Mouse (Mus musculus): ENCODE results near the gene Opn3.
A peak's percentile ranks its signal among the peaks of the same experiment; 100 is the strongest.

Opn3 gene

DNA sequence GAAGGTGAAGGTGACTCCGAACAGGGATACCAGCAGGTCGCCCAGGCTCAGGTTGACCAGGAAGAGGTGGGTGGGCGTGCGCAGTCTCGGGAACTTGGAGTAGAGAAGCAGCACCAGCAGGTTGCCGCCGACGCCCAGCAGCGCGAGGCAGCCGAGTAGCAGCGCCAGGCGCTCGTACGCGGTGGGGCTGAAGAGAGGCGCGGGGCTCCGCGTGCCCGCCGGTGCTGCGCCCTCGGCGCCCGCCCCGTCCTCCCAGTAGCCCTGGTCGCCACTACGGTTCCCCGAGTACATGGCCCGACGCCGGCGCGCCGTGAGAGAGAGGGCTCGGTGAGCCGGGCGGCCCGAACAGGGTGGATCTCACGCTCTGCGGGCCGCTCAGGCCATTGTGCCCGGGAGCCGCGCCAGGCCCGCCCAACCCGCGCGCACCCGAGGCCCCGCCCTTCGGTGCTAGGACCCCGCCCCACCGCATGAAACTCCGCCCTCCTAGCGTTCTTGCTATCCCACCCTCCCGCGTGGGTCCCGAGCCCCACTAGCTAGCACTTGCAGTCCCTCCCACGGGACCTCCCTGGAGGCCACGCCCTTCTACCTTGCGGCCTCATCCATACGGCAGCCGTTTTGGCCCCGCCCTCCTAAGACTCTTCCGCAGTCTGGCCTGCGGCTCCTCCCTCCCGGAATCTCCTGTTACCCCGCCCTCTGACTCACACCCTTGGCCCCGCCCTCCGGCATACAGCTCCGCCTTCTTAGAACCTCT lies at the start of gene Opn3, which contains the start of gene Chml:
Gene Opn3 (minus strand): TSS at position 531 of the 751 bp plus-strand sequence.
Gene Chml (minus strand): TSS at position 656 of the 751 bp plus-strand sequence.
- peak; percentile 99 for DNase-seq (ENCODE audit: low spot score in 2 of 2)

DNA sequence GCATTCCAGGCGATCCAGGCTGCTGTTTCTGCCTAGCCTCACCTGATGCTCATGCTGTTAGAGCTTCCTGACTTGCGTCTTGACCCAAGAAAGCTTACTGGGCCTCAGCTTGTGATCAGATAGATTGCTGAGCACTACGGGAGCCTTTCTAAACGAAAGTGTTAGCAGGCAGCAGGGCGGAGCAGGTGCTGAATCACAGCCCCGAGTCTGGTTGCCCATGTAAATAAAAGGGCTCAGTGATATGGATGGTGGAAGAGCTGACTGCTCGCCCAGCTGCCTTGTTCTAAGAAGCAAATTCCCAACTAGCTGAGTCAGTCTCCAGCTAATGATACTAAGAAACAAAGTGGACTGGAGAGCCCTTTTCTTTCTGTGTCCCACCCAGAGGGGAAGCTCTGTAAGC lies 33.2 kb upstream of the Opn3 start:
- DNase-seq (ENCODE audit: low spot score in 2 of 2) = no peak

DNA sequence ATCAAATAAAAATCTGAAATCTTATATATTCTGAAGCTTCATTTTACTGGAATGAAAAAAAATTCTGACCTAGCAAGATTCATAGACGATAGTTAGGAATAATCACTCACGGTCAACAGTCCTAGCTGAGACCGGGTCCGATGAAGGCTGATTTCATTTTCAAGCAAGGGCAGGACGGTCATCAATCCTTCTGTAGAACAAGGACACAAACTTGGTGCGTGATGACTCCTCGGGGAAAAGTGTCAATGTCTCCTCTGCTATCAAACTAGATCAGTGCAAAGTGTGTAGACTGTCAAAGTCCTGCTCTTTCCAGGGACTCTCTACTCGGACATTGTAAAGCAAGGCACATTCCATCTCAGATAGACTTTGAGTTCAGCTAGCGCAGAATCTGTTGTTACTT lies 24.3 kb upstream of the Opn3 start:
- DNase-seq (ENCODE audit: low spot score in 2 of 2) = no peak

DNA sequence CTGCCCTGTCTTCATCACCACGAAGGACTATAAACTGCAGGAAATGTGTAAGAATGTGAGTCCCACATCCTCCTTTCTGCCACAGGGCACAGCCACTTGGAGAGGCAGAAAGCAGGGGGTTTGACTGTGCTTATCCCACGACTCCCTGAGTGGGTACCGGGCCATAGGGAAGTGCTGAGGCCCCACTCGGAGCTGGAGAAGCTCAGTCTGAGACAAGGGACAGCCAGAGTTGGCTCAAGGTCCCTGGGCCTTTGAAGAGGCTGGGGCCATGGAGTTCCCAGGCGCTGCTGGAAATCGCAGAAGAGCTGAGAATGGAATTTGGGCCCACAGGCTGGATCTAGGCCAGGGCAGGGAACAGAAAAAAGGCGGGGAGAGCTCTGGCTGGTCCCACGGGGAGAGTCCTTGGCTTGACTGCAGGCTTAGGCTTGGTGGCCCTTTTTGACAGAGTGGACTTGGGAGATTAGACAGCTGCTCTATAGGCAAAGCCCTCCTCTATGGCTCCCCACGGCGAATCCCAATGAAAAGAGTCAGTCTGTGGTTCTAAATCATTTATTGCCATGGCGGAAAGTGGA lies 19.8 kb upstream of the Opn3 start:
- DNase-seq (ENCODE audit: low spot score in 2 of 2) = peak; percentile 41 to 47

DNA sequence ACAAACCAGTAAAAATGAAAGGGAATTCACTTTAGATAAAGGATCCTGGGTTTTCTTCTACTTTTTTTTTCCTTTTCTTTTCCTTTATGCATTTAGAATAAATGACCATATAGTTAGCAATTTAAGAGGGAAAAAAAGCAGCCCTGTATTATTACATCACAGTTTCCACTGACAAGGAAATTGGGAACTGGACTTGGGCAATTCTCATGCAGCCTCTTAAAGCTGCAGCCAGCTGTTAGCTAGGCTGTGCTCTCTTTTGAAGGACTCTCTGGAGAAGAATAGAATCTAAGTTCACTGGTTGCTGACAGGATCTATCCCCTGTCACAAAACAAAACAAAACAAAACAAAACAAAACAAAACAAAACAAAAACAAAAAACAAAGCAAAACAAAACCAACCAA lies 15.4 kb upstream of the Opn3 start:
- DNase-seq (ENCODE audit: low spot score in 2 of 2) = peak in 1 of 2 experiments; percentile 8

DNA sequence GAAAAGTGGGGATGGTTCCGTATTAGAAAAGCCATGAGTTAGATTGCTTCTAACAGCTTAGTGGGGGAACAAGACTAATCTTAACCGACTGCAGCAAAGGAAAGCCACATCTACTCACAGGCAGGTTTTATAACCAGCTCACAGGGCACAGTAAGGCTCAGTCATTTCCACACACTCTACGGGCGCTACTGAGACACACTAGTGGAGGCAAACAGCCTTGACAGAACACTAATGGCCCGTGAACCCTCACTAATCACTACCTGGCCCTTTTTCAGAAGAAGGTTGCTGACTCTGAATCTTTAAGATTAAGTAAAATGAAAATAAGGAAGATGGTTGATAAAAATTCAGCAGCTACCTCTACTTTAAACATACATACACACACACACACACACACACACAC lies 15.0 kb upstream of the Opn3 start:
- DNase-seq (ENCODE audit: low spot score in 2 of 2) = no peak

DNA sequence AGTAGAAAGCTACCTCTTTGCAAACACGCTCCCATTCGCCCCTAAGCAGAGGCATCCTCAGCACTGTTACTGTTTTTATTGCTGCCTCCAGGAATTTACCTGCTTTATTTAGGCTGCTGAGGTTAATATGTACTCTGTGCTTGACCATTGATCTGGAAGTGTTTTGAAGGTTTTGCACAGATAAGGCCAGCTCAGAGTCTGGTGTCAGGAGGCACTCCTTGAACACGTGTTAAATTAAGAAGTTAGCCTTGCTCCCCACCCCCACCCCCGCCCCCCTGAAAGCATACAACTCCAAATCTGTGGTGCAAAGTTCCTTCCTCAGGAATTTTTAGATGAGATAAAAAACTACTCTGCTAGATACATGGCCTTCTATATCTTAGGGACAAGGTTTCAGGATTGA lies 8.6 kb upstream of the Opn3 start:
- DNase-seq (ENCODE audit: low spot score in 2 of 2) = no peak

DNA sequence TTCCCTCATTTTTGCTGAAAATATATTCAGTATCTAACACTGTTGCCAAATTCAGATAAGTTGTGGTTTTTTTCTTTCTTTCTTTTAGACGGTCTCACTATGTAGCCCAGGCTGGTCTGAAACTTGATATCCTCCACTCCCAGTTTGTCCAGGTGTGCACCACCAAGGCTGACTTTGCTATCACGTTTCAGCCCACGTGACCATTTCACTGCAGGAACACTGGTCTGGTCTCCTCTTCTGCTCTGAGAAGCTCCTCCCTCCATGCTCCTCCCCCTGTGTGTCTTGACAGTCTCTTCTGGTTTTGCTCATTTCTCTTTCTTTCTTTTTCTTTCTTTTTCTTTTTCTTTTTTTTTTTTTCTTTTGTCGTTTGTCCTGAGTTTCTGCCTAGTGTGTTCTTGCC lies 7.2 kb upstream of the Opn3 start:
- no peak for DNase-seq (ENCODE audit: low spot score in 2 of 2)

DNA sequence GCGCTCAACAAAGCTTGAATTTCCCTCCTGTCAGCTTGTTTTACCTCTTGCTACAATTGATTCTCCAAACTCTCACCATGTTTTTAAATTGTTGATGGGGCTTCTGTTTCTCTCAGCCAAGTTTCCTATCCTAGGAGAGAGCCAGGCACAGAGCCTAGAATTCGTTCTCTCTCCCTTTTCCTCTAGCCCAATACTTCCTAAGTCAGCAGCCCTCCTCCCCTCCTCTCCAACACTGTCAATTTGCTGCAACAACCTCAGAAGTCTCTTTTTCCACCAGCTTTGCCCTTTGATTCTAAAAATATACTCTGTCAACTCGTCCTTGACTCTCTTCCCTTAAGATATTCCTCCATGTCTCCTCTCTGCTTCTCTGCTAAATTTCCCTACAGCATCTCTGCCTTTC lies 6.8 kb upstream of the Opn3 start:
- DNase-seq (ENCODE audit: low spot score in 2 of 2) = no peak

DNA sequence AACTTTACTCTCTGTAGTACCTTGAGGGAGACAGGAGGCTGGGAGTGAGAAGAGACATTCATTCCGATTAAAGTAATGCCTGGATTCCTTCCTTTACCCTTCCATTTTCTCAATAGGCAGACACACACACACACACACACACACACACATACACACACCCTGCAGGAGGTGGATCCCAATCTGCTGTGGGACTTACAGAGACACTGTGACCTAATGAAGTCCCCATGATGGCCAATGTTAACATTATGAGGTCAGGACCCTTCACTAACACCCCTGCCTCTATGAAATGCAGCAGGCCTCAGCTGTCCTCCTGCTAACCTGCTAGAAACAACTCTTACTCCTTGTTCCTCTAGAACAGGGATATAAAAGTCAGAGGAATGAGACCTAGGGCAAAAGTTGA lies 5.7 kb upstream of the Opn3 start, which contains the start of gene Wdr64:
Gene Wdr64 (plus strand): TSS at position 301 of the 400 bp plus-strand sequence.
- no peak for DNase-seq (ENCODE audit: low spot score in 2 of 2)

DNA sequence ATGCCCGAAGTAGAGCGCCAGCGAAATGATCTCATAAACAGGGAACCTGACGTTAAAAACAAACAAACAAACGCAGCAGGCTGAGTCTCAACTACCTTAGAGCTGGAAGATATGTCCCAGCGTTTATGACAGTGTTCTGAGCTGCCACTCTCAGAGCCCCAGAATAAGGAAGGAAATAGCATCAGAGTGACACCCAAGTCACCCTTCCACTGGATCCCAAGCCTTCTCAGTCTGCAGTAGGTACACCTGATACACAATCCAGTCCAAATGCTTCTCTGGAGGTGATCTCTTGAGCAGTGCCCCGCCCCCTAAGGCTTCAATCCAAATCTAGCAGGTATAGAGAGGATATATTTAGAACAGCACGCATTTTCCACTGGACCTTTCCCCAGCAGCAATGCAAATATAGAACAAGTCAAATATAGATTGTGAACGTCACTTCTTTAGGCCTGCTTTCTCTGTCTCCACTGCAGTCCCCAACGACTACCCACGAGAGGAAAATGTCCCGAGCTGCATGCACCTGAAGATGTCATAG lies 919 bp upstream of the Opn3 start:
- peak; percentile 11 to 18 for DNase-seq (ENCODE audit: low spot score in 2 of 2)

DNA sequence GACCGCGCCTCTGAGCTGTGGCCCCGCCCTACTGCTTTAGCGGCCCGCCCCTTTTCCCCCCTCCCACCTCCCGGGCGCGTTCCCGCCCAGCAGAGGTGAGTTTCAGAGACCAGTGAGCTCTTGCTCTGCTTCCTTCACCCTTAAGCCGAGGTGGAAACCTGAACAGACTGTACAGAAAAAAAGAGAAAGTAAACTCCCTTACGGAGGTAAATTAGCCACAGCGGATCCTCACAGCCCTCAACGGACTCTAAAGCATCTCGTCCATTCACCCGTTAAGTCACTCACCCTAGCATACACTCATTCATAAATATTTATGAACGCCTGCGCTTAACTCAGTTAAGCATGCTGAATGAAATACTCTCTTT lies 403 bp upstream of the Opn3 start:
- DNase-seq (ENCODE audit: low spot score in 2 of 2) = no peak

DNA sequence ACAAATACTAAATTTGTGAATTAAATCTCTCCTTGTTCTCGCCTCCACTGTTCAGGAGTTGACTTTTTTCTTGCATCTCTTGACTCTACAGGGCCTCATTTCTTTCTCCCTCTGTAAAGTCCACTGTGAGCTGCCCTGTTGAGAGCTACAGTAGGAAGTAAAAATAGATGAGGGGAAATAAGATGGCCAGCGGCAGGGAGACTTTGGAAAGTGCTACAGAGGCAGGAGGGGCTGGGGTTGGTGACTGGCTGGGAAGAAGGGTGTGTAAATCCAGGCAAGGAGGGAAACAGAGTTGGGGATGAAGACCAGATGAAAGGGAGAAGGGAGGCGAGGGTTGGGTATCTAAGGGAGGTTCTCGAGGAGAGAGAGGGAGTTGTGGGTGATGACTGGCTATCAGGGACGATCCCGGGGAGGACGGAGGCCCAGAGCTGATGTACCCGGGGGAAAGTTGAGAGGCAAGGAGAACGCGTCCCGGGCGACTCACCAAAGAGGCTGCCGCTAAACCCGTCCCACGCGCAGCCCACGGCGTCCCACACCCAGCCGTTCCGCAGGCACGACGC lies 810 bp downstream of the Opn3 start:
- peak in 1 of 2 experiments; percentile 31 for DNase-seq (ENCODE audit: low spot score in 2 of 2)

DNA sequence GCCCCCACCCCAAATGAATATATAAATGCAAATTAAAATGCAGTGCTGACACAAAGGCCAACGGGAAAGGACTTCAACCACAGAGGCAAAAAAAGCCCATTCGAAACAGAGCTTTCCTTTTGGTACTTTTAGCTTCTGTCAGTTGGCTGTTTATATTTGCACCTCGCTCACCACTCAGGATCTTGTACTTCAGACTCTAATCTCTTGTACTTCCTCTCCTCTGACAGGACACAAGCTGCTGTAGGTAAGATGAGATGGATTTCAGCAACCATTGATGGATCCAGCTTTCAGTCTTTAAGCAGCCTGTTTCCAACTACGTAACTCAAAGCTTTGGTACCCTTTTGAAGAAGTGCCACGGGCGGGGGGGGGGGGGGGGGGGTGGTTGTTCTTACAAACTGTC lies 11.6 kb downstream of the Opn3 start:
- DNase-seq (ENCODE audit: low spot score in 2 of 2) = no peak

DNA sequence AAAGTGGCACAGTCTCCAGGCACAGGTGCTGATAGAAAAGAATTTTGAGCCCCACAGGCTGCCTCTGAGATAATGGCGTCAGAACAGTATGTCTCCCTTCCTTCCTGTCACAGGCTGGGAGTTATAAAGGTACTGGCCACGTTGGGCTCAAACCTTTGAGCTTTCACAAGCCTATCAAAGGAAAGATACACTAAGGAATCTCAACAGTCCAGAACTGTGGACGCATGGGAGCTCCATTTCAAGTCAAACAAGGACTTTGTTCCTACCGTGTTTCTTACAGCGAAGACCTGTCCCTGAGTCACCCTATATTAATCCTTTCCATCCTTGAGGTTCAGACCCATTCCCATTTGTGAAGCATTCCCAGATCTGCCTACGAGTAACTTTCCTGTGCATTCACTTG lies 15.1 kb downstream of the Opn3 start:
- DNase-seq (ENCODE audit: low spot score in 2 of 2) = no peak

DNA sequence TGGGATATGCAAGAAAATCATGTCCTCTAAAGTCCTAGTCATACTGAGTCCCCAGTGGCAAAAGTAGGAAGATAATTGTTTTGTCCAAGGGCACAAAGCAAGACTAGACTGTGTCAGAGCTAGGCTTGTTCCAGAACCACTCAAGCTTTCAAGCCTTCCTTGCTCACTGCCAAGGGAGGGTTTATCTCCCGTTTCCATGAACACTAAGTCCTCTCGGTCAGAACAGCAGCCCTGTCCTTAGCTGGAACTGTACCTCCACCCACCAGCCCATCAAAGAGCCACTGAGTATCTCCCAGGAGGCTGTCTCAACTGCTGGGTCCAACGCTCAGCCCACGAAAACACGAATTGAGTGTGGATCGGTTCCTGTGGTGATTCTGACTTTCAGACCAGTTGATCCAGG lies 17.5 kb downstream of the Opn3 start:
- peak in 1 of 2 experiments; percentile 41 for DNase-seq (ENCODE audit: low spot score in 2 of 2)

DNA sequence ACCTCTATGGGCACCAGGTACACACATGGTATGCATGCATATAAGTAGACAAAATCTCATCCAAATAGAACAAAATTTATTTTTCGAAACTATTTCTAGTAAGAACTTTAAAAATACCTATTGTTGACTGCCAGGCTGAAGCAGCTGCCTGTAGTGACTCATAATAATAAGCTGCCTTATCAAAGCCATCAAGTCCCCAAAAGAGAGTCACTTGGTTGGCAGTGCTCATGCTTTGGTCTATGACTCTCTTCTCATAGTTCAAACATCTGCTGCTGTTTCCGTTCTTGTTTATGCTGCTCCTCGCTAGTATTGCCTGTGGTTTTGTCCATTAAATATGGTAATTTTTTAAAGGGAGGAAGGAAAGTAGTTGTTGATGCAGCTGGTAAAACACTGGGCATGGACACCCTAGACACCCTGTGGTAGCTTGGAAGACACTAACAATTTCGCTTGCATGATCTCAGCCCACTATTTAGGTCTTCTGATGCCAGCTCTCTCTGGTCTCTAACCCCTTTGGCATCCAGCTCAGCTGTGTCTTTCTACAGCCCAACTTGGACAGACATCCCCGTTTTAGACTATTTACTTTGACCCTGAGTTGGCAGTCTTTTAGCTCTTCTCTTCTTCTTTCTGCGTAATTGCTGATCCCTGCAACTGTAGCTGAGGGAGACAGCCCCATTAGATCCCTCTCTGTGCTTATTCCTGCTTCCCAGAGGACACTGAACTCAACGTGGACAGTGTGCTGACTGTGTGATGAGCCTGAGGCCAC lies 18.8 kb downstream of the Opn3 start:
- DNase-seq (ENCODE audit: low spot score in 2 of 2) = no peak

DNA sequence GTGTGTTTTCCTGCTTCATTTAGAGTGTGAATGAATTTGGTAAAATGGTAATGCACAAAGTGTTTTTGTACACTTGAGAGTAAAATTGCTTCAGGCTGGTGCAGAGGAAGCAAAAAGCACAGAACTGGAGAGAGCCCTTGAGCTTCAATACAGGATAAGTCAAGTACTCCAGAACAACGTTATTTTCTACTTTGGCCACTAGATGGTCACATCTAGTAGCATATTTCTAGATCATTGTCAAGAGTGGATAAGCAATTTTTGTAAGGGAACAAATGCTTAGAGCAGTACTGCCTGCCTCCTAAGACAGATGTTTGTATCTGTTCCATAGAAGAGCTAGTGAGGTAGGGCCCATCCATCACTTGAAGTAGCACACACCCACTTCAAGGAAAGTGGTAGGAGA lies 20.9 kb downstream of the Opn3 start:
- no peak for DNase-seq (ENCODE audit: low spot score in 2 of 2)

DNA sequence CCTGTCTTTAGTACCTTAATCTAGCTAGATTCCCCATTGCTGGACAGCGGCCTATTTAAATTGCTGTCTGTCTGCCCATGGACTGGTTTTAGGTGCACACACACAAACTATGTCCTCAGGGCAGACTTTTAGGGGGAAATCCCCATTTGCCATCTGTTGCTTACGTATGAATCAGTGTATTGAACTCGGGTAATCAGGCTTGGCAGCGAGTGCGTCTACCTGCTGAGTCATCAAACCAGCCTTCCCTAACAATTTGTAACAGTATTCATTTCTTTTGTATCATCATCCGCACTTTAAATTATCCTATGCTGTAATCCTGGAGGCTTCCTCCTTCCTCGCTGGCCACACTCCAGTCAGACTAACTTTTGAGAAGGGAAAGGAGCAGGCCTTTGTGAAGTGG lies 22.5 kb downstream of the Opn3 start:
- no peak for DNase-seq (ENCODE audit: low spot score in 2 of 2)

DNA sequence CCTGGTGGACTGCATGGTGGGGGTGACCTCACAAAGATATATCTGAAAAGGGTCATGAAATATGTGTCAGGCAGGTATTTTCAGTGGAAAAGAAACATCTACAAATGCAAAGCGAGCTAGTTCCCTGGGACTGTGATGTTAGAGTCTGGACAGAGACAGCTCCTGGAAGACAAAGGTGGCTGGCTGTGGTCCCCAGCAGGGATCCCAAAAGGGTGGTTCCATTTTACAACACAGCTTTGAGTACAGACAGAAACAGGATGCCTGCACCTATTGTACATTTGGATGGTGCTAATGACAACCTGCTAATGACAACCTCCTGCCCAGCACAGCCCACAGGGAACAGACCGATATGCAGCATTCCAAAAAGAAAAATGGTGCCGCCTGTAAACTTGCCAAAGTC lies 23.1 kb downstream of the Opn3 start:
- no peak for DNase-seq (ENCODE audit: low spot score in 2 of 2)

DNA sequence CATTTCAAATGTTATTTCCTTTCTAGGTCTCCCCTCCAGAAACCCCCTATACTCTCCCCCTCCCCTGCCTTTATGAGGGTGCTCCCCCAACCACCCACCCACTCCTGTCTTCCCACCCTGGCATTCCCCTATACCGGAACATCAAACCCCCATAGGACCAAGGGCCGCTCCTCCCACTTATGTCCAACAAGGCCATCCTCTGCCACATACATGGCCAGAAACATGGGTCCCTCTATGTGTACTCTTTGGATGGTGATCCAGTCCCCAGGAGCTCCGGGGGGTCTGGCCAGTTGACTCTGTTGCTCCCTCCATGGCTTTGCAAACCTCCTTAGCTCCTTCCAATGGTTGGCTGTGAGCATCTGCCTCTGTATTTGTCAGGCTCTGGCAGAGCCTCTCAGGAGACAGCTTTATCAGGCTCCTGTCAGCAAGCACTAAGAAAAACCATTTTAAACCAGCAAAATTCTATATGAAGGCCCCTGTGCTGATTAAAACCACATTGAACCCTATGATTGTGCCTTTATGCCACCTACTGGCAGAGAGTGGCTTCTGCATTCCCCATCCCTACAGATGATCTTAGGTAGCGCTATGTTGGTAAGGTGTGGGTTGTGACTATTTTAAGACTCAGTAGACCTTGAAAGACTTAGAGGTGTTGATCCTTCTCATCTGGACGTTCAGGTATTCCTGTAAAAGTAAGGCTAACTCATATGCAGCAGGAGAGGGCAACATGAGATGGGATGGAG lies 23.7 kb downstream of the Opn3 start:
- no peak for DNase-seq (ENCODE audit: low spot score in 2 of 2)

DNA sequence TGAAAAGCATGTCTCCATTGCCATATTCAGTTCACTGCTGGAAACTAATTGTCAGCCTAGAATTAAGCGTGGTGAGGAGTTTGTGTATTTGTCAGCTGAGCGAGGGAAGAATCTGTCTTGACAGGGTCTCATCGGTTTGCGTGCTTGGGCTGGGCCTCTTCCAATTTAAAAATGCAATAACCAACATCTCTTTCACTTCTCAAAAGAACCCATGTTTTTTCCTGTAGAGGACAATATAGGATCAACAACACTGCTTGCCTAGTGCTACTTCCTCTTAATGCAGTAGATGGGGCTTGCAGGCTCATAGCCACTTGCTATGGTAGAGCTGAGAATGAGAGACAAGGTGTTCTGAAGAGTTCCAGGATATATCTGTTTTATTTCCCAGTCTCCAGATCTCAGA lies 32.7 kb downstream of the Opn3 start:
- DNase-seq (ENCODE audit: low spot score in 2 of 2) = no peak
